Mouse (Mus musculus): ENCODE measurements around the gene Ampd1.

Ampd1 gene

DNA sequence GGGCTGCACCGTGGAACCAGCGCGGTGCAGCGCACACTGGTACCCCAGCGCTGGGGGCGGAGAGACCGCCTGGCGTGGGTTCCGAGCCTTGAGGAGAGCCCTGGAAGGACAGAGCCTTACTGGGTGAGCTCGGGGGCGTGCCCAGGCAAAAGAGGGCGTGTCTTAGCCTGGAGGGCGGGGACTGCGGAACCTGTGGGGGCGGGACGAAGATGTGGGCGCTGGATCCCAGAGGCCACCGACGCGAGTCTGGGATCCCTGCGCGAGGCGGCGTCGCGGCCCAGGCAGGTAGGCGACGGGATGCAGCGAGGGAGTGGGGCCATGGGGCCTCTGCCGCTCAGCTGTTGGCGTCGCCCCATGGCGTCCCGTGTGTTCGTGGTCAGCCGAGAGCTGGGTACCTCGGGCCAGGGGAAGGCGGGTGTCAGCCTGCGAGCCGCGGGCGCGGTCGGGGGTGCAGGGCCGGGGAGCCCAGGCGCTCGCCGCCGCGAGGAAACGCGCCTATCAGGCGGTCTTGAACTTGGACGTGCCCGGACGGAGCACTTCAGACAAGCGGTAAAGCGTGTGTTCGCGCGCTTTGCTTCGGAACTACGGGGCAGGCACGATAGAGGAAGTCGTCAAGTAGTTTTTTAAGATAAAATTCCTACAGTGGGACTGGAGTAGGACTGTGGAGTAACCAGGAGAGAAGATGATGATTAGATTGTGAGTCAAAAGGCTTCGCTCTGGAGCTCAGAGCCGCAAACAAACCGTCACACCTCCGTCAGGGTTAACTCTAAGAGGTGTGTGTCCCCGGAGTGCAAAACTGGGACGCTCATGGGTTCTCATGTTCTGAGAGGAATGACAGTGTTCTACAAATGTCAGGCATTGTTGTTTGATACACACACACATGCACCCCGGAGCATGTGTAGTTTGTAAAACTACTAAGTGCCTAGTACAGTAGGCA is 28.9 kb downstream of the Ampd1 start, which contains the start of gene Dennd2c:
Gene Dennd2c, plus strand, starts transcription at position 151 of the 937 bp plus-strand sequence.
- peak; percentile 97 for DNase-seq

DNA sequence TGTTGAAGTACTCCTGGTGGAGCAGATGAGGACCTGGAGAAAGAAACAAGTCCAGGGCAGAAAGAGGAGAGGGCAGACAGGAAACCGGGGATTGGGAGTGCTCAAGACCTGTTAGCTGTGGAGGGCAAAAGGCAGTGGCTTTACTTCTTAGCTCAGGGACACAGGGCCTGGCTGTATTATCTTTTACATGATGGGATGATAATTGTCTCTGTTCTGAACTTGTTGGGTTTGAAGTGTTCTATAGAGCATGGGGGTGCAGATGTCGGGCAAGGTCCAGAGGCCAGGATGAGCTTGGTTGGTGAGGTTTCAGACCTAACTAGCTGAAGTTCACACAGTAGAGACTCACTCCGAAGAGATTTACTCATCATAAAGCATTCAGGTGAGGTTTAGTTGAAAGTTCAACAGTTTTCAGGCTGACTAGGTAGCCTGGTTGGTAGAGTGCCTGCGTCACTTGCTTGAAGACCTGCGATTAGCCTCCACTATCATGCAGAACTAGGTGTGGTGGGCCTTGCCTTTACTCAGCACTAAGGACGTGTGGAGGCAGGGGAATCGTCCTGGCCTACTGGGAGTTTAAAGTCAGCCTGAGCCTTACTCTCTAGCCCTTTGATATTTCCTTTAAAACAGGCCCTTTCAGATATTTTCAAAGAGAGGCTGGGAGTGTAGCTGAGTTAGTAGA is 33.9 kb downstream of the Ampd1 start:
- no peak for DNase-seq

DNA sequence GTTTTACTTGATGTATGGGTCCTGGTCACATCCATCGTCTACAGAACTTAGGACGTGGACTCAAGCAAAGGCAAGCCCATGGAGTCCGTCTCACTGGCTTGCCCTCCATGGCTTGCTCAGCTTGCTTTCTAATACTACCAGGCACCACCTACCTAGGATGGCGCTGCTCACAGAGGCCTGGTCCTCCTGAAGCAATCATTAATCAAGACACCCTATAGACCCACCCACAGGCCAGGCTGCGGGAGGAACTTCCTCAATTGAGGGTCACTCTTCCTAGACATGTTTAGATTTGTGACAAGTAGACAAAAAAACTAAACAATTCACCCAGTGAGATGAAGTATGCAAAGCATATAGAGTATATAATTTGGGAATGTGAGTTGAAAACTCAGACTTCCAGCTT is 38.4 kb downstream of the Ampd1 start:
- no peak for DNase-seq

DNA sequence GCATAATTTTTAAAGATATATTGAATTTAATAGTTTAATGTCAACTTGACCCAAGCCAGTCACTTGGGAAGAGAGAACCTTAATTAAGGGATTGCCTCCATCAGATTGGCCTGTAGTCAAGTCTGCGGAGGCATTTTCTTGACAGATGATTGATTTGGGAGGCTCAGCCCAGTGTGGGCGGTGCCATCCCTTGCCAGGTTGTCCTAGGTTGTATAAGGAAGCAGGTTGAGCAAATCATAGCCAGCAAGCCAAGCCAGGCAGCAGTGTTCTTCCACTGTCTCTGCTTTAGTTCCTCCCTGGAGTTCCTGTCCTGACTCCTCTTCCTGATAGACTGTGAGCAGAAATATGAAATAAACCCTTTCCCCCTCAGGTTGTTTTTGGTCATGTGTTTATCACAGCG is 49.8 kb downstream of the Ampd1 start:
- DNase-seq, result no peak

DNA sequence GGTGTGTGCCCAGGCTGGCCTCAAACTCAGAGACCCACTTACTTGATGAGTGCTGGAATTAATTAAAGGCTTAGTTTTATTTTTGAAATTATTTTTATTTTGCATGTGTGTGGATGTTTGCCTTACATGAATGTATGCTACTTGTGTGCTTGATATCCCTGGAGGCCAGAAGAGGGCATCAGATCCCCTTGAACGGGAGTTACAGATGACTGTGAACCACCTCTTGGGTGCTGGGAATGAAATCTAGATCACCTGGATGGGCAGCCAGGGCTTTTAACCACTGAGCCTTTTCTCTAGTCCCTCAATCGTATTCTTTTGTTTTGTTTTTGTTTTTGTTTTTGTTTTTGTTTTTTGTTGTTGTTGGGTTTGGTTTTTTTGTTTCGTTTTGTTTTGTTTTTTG is 52.3 kb downstream of the Ampd1 start:
- no peak for DNase-seq

DNA sequence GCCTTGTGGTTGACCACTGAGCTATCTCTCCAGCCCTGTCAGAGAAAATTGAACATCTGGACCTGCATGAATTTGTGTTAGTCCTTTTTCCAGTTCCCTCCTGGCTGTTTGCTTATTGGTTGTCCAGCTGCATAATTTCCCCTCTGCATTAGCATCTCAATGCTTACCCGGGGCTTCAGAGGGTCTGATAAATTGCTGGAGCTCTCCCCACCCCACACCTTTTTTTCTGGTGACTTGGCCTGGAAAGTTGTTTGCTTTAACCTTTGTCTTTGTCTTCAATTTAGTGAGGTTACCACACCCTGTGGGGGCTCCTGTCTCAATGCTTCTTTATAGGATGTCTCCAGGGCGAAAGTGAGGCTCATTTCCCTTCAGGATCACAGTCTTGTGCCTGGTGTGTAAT is 53.4 kb downstream of the Ampd1 start:
- DNase-seq, result no peak

DNA sequence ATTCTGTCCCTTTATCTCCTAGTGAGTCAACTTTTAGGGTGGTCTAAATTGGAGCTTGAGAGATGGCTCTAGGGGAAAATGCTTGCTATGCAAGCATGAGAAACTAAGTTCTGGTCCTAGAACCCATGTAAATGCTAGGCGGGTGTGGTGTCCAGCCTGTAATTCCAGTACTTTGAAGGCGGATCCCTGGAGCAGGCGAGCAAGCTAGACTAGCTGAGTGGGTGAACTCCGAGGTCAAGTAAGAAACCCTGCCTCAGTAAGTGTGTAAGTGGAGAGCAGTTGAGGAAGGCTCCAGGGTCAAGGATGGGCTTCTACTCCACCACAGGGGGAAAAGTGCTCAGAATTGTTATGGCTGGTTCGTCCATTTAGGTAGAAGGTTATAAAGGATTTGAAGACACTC is 53.9 kb downstream of the Ampd1 start:
- DNase-seq, result no peak

DNA sequence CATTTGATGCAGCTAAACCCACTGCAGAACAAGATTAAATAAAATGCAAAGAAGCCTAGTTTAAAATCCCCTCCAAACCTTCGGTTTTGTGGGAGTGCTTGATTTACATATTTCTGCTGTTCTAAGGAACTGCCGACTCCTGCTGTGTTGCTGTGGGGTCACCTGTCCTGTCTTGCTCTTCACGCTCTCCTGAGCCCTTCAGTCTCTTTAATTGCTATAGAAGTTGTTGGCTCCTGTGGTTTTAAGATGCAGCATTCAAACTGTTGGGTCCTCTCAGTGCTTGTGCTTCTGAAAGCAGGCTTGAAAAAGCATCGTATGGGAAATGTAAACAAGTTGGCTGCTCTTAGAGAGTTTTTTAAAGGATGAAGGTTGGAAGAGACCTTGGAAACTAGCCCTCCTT is 54.4 kb downstream of the Ampd1 start:
- no peak for DNase-seq

DNA sequence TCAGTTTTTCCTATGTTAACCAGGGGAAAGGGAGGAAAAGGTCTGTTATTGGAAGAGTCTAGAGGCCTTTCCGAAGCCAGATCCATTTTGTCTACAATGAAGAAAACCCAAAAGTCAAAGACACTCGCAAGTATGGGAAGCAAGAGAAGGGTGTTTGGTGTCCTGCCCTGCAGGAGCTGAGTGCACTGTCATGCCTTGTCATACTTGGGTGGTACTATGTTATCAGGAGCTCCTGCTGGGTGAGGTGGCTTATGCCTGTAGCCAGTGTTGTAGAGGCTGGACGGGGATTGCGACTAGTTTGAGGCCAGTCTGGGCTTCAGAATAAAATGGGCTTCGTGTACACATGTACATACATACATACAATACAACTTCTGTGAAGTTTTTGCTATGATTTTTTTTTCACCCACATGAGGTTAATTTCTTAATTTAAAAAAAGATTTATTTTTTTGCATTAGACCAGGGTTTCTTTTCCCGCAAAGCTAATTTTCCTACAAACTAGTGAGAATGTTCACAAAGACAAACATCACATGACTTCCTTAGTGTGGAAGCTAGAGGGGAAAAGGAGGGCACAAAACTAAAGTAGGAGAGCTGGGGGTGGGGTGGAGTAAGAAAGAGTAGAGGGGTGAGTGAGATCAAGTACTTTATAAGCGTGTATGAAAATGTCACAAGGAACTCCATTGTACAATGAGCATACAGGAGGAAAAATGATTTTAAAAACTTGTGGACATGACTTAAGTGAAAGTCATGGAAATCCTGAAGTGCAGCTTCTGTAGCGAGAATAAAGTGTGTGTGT is 55.7 kb downstream of the Ampd1 start:
- peak; percentile 22 for DNase-seq

DNA sequence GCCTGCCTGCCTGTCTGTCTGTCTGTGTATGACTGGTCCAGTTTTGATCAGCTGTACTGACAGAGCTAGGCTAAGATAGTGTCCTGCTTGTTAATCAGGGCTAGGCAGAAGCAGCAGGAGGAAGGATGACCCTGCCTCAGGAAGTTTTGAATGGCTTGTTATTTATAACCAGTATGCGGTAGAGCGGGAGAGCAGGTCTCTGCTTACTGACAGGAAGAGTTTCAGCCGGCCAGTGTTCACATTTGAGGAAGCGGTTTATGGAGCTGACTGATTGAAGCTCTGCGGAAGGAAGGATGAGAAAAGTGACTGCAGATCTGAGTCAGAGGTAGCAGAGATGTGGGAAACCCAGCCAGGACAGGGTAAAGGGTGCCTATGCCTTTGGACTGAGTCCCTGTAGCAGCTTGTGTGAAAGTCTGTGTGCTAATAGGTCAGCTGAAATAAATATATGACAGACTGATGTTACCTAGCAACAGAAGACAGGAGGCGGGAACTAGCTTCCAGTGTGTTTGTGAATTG is 56.5 kb downstream of the Ampd1 start:
- DNase-seq, result peak; percentile 52

DNA sequence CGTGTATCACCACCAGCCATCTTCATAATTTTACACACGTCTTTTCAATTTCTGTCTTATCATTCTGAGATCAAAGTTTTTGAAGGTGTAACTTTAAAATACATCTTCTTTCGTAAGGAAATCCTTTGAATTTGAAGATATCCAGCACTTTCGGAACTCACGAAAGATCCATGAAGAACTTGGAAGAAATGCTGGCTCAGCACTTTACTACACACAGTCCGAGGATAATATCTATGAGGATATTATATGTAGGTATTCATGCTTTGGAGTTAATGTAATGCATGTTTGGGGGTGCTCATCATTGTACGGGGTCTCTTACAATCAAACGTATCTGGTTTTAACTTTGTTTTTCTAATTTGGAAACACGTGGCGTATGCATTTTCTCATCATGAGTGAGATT is 59.3 kb downstream of the Ampd1 start:
- DNase-seq, result no peak

DNA sequence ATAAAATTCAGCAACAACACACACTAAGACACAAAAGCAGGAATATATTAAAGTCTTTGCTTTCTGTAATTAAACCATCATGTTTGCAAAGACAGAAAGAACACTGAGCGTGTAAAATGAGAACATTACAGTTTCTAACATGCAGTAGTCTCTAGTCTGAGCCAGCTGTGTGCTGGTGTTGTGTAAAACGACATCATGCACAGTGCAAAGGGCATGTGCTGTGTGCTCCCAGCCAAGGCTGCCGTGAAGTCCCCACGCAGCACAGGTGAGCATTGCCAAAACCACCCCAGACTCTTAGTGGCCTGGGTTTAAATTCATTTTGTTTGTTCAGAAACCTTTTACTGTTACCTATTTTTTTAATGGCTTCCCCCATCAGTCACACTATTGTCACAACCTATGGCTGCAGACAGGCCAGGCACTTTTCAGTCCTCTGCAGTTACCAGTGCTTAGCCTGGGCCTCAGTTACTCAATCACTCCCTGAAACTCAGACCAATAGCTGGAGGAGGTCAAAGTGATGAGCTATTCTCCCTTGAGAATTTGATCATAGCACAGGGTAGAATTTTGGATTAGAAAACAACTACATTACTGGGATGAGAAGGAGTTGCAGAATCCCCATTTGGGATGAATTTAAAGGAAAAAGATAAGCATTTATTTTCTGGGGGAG is 62.7 kb downstream of the Ampd1 start:
- no peak for DNase-seq

DNA sequence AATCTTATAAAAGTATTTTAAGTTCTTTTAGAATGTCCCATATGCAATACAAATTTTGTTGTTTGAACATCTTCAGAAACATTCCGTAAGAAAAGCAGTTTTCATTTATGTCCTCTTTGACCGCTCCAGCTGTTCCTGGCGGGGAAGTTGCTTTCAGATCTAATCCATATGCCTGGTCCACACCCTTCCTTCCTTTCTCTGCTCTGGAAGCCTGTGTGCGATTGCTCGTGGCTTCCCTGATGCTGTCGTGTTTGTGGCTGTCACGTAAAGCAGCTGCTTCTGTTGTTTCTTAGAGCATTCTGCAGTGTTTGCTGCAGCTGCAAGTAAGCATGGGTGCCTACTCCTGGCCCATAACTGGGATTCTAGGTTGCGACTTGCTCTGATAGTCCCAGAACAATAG is 65.2 kb downstream of the Ampd1 start:
- peak; percentile 59 for DNase-seq

DNA sequence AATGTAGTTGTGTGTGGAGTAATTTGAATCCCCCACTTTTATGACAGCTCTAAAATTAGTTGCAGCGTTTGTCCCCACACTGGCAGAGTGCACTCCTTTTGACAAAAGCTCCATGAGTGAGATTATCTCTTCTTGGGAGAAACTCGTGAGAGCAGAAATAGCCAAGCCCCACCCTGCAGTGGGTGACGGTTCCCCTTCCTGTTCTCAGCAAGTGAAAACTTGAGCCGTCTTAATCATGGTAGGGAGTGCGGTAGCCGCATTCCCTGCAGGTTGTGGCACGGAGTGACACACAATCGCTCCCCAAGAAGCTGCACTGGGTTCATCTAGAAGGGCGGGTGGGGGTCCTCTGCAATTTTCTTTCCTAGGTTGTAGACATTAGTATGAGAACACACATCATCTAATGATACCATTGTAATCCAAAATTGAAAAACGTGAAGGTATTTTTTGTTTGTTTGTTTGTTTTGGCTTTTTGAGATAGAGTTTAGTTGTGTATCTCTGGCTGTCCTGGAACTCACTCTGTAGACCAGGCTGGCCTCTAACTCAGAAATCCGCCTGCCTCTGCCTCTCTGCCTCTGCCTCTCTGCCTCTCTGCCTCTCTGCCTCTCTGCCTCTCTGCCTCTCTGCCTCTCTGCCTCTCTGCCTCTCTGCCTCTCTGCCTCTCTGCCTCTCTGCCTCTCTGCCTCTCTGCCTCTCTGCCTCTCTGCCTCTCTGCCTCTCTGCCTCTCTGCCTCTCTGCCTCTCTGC is 66.5 kb downstream of the Ampd1 start:
- peak; percentile 61 for DNase-seq

DNA sequence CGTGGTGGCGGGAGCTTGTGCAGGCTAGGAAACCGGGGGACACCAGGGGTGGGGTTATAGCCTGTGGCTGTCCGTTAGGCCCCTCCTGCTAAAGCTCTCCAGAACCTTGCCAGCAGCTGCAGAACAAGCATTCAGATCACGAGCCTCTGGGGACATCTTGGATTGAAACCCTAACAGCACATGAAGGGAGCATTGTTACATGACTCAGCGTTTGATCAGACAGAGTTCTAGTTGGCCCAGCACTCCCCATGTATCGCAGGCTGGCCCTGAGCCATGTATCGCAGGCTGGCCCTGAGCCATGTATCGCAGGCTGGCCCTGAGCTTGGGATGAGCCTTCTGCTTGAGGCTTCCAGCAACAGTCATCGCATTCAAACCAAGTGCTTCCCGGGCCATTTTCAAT is 67.5 kb downstream of the Ampd1 start:
- DNase-seq, result no peak

DNA sequence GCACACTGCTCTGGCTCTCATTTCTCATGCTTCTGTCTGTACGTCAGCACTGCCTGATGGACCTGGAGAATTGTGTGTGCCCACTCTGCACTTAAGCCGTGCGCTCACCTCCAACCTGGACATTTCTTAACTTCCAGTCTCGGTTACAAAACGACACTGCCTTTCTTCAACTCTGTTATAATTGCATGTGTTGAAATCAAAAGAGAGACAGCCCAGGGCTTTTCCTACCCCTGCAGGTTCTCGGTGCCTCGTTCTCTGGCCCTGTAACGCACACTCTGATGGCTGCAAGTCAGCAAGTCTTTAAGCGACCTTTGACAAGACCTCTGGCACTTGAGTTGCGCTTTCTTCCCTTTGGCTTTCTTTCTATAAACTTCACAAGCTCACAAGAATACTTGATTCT is 68.6 kb downstream of the Ampd1 start:
- no peak for DNase-seq

DNA sequence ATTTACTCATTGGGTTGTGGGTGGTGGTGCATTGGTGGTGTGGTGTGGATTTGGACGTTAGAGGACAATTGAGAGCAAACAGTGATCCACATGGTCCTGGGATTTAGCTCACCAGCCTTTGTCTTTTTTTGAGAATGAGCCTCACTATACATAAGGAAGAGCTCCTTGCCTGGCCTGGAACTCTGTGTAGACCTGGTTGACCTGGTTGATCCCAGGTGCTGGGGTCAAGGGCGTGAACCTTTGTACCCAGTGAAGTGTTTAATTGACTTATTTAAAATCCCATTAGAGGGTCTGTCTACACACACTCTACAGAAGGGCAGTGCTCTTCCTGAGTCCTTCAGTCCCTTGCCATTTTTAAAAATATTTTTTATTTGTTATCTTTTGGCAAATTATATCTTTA is 71.5 kb downstream of the Ampd1 start:
- no peak for DNase-seq

DNA sequence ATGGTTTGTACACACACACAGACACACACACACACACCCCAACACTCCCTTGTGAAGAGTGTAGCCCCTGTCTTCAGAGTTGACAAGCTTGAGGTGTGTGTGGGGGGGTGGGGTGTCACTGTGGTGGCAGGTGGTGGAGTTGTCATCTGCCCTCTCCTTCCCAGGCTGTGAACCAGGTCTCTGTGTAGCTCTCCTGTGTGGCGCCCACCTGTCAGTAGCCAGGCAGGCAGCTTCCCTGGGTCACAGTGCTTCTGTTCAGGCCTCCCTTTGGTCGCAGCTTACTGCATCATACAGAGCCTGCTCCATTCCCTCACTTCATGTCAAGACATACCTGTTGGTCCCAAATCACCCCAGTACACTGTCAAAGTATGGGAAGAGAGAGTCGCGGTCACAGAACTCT is 72.0 kb downstream of the Ampd1 start:
- DNase-seq, result no peak

DNA sequence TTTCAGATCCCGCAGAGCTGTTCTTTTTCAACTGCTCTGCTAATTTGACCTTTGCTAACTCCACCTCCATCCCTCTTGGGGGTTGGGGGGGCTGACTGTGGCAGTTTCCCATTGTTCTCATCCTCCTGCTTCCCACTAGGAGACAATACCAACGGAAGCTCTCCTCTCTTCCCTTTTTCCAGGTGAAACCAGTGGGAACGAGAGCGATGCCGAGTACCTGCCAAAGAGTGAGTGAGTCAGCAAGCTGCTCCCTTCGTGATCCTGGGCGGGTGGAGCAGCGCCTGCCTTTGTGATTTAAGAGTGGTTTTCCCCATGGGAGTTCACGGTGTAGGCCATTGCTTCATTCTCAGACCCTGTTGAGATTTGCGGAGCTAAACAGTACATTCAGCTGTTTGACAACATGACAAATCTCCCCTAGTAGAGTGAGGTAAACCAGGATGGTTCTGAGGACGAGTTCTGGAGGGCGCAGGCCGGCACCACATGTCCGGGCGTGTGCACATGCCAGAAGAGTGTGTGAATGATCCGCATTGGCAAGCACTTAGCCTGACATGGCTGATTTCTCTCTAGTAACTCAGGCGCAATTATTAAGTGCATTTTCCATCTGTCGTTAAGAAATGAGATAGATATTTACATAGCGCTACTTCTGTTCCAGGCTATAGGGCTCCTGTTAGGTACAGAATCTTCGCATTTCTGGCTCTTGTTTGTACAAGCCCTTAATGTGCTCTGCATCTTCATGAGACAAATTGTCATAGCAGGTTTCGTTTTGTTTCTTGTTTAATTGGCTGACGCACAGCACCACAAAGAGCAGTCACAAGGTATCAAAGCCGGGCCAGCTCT is 72.7 kb downstream of the Ampd1 start:
- DNase-seq, result no peak

DNA sequence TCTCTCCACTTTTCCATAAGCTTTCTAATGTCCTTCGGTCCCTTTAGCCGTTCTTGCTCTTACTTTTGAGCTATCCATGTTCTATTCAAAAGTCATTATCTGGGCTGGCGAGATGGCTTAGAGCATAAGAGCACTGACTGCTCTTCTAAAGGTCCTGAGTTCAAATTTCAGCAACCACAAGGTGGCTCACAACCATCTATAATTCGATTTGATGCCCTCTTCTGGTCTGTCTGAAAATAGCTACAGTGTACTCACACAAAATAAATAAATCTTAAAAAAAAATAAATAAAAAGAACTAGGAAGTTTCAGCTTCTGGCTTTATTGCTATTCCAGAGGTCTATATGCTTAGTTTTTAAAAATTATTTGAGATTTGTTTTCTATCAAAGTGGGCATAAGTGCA is 74.0 kb downstream of the Ampd1 start:
- DNase-seq, result no peak

DNA sequence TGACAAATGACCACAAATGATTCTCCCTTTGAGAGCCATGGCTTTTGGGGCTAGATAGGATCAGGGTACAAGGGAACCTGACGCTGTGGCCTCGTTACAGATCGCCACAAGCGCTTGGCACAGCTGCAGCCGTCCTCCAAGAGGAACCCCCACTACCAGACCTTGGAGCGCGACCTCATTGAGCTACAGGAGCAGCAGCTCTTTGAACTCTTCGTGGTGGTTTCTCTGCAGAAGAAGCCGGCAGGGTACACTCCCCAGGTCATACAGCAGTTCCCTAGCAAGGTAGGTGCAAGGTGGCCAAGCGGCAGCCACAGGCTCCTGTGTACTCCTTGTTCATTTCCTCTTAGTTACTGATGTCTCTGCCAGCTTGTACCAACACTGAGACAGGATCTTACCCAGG is 75.1 kb downstream of the Ampd1 start:
- no peak for DNase-seq

Measured in lung, postnatal 36 days (tissue).